Mouse (Mus musculus) E14TG2a.4 (cell line): Measurements from ENCODE around the gene Rps6ka2.

Experiments used
- H3K27me3 ChIP-seq: 2 replicates; pipeline ENCODE4 v1.6.1; 2014; ENCODE audit warnings: low read length, control low read depth; ENCODE audit not compliant: insufficient read depth
- H3K36me3 ChIP-seq: 2 replicates; pipeline ENCODE4 v1.6.1; 2014; ENCODE audit warnings: low read length, control low read depth; ENCODE audit not compliant: insufficient read depth
- H3K4me1 ChIP-seq: replicated peaks from 2 replicates; pipeline ENCODE4 v1.6.1; 2014; ENCODE audit warnings: low read depth, low read length, control low read depth
- H3K4me3 ChIP-seq: replicated peaks from 2 replicates; pipeline ENCODE4 v1.5.1; 2014; ENCODE audit warnings: mild to moderate bottlenecking, low read length
- H3K9me3 ChIP-seq: 2 replicates; pipeline ENCODE4 v1.6.1; 2014; ENCODE audit warnings: low read length, control low read depth
- CTCF ChIP-seq: conservative IDR thresholded peaks from 2 replicates; pipeline ENCODE4 v1.5.1; 2014; ENCODE audit warnings: low read length
- NANOG ChIP-seq: IDR thresholded peaks from 2 replicates; pipeline ENCODE4 v1.6.1; 2014; ENCODE audit warnings: borderline replicate concordance, low read length, mixed read lengths
- POU5F1 ChIP-seq: IDR thresholded peaks from 2 replicates; pipeline ENCODE4 v1.6.1; 2014; ENCODE audit warnings: low read length, borderline replicate concordance

The Rps6ka2 gene

DNA sequence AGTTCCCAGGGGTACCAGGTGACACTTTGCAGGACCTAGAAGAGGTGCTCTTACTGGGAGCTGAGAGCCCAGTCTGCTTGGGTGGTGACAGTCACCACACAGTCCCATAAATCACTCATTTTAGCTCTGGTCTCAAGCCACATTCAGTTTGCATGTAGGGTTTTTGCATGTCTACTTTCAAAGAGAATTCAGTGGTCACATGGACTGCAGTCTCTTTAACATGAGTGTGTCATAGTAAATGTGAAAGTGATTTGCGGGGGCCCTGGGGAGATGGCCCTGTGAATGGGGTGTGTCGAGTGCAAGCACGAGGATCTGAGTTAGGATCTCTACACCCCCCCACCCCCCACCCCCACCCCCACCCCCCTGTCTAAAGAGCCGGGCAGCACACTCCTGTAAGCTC is 80.5 kb downstream of the Rps6ka2 start:
- TF ChIP-seq POU5F1 (no peak), NANOG (no peak), CTCF (no peak)
- Histone ChIP-seq H3K36me3 (peaks cover 62% of the 10 kb centered on the region), H3K9me3 (no peaks in the 10 kb centered on the region), H3K4me1 (peaks cover 22% of the 10 kb centered on the region), H3K27me3 (no peaks in the 10 kb centered on the region), H3K4me3 (no peak overlapping the region)

DNA sequence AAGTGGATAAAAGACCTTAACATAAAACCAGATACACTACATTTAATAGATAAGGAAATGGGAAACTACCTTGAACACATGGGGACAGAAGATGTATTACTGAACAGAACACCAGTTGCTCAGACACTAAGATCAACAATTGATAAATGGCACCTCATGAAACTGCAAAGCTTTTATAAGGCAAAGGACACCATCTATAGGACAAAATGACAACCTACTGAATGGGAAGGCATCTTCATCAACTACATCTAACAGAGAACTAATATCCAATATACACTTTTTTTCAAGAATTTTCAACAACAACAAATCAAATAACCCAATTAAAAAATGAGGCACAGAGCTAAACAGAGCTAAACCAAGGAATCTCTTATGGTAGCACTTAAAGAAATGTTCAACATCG is 87.3 kb downstream of the Rps6ka2 start:
- H3K4me1 ChIP-seq, result peaks cover 29% of the 10 kb centered on the region
- peaks cover 61% of the 10 kb centered on the region for H3K36me3 ChIP-seq
- no peak overlapping the region for H3K4me3 ChIP-seq
- H3K9me3 ChIP-seq, result no peaks in the 10 kb centered on the region
- H3K27me3 ChIP-seq, result no peaks in the 10 kb centered on the region
- no peak for TF ChIP-seq NANOG

DNA sequence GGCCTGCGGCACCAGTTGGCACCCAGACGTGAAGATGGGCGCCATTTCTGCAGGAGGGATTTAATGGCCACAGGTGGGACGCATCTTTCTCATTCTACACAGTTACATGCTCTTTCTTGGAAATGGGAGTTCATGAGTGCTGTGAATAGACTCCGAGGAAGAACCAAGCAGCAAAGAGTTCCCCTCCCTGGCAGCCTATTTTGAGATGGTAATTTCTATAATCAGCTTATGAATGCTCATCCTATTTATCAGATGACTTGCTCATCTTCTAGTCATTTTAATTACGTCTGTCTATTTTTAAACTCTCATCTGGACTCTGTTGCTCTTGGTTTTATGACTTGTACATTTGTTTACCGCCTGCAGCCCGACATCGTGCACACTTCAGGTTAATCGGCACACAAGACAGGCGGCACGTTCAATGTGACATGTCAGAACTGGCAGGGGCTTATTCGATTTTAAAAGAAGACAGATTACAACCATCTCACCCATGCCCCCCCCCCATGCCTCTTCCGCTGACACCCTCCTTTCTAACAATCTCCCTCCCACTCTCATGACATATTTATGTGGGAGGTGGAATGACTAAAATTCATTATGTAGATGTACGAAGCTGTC is 88.9 kb downstream of the Rps6ka2 start:
- H3K4me1 ChIP-seq, result peaks cover 33% of the 10 kb centered on the region
- TF ChIP-seq CTCF (no peak), POU5F1 (no peak), NANOG (no peak)

GRCm38 (mm10) chr17:7260360-7260759 is 90.4 kb downstream of the Rps6ka2 start:
- TF ChIP-seq NANOG (no peak), POU5F1 (no peak), CTCF (no peak)
- no peak overlapping the region for H3K4me3 ChIP-seq
- H3K9me3 ChIP-seq, result no peaks in the 10 kb centered on the region
- H3K4me1 ChIP-seq, result peaks cover 36% of the 10 kb centered on the region
- peaks cover 56% of the 10 kb centered on the region for H3K36me3 ChIP-seq
- H3K27me3 ChIP-seq, result no peaks in the 10 kb centered on the region

More for the DNA sequence above, 88.9 kb downstream of the Rps6ka2 start:
- no peak overlapping the region for H3K4me3 ChIP-seq
- H3K27me3 ChIP-seq, result no peaks in the 10 kb centered on the region
- H3K9me3 ChIP-seq, result no peaks in the 10 kb centered on the region
- H3K36me3 ChIP-seq, result peaks cover 59% of the 10 kb centered on the region

GRCm38 (mm10) chr17:7262056-7262455 is 92.1 kb downstream of the Rps6ka2 start:
- Histone ChIP-seq H3K36me3 (peaks cover 47% of the 10 kb centered on the region), H3K4me1 (peaks cover 36% of the 10 kb centered on the region), H3K27me3 (no peaks in the 10 kb centered on the region), H3K4me3 (no peak overlapping the region), H3K9me3 (no peaks in the 10 kb centered on the region)
- TF ChIP-seq CTCF, result no peak
- no peak for TF ChIP-seq NANOG
- TF ChIP-seq POU5F1, result no peak

DNA sequence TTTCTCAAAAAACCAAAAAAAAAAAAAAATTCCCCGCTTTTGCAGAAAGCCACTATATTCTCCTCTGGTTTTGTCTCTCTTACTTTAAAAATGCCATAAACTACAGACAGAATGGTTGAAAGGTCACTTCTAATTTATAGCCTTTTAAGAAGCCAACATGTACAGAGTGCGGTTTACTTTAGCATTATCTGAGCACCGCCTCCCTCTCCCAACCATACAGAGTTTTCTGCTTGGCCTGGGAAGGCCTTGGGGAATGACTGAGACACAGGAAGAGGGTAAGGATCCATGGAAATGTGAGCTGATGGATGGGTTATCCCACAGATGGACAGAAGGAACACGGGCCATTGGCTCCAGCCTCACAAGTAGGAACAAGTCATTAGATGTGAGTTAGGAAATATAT is 92.7 kb downstream of the Rps6ka2 start:
- Histone ChIP-seq H3K4me1 (peaks cover 36% of the 10 kb centered on the region), H3K27me3 (no peaks in the 10 kb centered on the region), H3K9me3 (no peaks in the 10 kb centered on the region), H3K36me3 (peaks cover 47% of the 10 kb centered on the region), H3K4me3 (no peak overlapping the region)
- TF ChIP-seq NANOG (no peak), POU5F1 (no peak), CTCF (no peak)

DNA sequence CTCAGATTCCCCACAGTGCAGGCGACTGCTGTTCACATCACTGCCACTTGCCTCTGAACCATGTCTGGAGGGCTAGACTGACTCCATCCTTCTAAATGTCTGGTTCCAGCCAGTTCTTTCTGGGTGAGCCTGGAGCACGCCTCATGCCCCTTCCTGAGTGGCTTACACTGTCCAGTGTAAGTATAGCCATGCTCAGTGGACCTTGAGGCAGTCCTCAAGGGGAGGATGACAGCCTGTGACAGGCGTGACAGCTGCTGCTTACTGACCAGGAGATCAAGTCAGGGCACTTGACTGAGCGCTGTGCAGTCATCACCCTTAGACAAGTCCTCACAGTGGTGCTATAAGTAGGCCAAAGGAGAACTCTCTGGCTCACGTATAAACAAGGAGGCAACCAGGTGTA is 94.7 kb downstream of the Rps6ka2 start:
- no peak for TF ChIP-seq NANOG
- TF ChIP-seq CTCF, result no peak
- TF ChIP-seq POU5F1, result no peak
- peaks cover 32% of the 10 kb centered on the region for H3K4me1 ChIP-seq
- no peaks in the 10 kb centered on the region for H3K9me3 ChIP-seq
- no peak overlapping the region for H3K4me3 ChIP-seq
- H3K36me3 ChIP-seq, result peaks cover 38% of the 10 kb centered on the region
- H3K27me3 ChIP-seq, result no peaks in the 10 kb centered on the region

- Histone ChIP-seq H3K36me3 (peaks cover 39% of the 10 kb centered on the region), H3K9me3 (no peaks in the 10 kb centered on the region), H3K27me3 (no peaks in the 10 kb centered on the region), H3K4me3 (no peak overlapping the region), H3K4me1 (peaks cover 28% of the 10 kb centered on the region)
- TF ChIP-seq NANOG (no peak), POU5F1 (no peak), CTCF (no peak)
Measured at GRCm38 (mm10) chr17:7265291-7265690, 95.4 kb downstream of the Rps6ka2 start.
